Mouse (Mus musculus): ENCODE measurements around the gene Birc3. TPM values are rescaled to one million over a fixed set of nuclear protein-coding genes. Genes with fewer than 3 reads are reported as not detected.
A peak's percentile ranks its signal among the peaks of the same experiment; 100 is the strongest.
"Not testable (repeated sequence)": the region's sequence is repeated elsewhere in the genome, so short reads cannot be mapped to it uniquely, and the experiment has no call there.

The Birc3 gene
- polyA plus RNA-seq (2016; fragmentation: Nextera tagmentation; extraction: Ambion mirVana), result 4.5 and 4.6 TPM in 2 replicates

DNA sequence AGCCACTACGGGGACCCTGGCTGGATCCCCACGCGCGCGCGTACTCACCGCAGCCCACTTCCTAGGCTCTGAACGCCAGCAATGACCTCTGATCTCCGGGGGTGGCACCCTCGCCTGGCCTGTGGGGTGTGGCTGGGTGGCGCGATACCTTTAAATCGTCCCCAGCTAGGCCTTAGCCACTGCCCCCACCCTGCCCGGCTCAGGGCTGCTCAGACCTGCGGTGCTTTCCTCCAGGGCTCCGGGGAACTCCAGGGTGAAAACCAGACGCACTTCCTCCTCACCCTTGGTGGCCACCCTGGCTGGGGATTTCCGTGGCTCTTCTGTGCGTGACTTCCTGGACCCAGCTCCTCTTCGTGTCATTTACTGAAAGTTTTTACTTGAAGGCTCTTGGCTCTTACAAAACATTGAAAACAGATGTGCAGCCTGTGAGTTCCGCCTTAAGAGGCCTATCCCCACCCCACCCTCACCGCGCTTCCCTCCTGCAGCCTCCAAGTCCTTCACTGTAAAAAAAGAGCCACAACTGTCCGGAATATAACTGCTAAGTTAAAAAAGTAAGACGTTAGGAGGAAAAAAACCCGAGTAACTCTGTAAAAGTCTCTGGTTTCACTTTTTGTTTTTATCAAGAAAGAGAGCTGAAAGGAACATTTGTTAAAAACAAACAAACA, at the start of gene Birc3:
Gene Birc3 (minus strand): TSS at position 412 of the 665 bp plus-strand sequence.
- Histone ChIP-seq H3K4me3 (peak within 1 kb of the TSS; percentile 68), H3K4me1 (peaks cover 19% of the 10 kb centered on the region), H3K27ac (replicated peaks) (peak within 1 kb of the TSS; percentile 92), H3K9me3 (no peaks in the 10 kb centered on the region), H3K36me3 (replicated peaks) (no peaks in the 10 kb centered on the region), H3K27me3 (replicated peaks; ENCODE audit: low read depth, poor library complexity, severe bottlenecking) (no peaks in the 10 kb centered on the region)
- DNase-seq (ENCODE audit: low spot score), result peak; percentile 73
- WGBS, result 5% methylated on average over 26 of the region's 26 CpGs

DNA sequence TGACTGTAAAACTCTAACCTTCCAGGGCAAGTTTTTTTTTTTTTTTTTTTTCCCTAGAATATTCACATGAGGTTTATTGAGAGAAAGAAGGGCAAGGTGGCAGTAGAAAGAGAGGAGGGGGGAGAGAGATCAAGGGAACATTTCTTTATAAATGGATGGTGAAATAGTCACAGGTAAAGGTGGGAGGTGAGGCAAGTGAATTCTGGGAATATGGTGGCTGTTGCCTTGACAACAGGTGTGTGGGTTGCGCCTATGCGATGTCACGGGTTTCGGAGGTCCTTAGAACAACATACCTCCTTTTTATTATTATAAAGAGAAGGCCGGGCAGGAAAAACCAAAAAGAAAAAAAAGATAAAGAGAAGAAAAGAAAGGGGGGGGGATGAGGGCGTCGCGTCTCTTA, 41.9 kb upstream of the Birc3 start:
- Histone ChIP-seq H3K9me3 (no peaks in the 10 kb centered on the region), H3K4me1 (peaks cover 13% of the 10 kb centered on the region), H3K36me3 (replicated peaks) (no peaks in the 10 kb centered on the region), H3K4me3 (peak overlapping the region; percentile 37; the same call in 1 of the 2 replicates), H3K27me3 (replicated peaks; ENCODE audit: low read depth, poor library complexity, severe bottlenecking) (no peaks in the 10 kb centered on the region), H3K27ac (replicated peaks) (no peak overlapping the region)
- no peak for DNase-seq (ENCODE audit: low spot score)
- 59% methylated on average over 8 of the region's 8 CpGs for WGBS

- DNase-seq (ENCODE audit: low spot score), result peak; percentile 91
- no peaks in the 10 kb centered on the region for H3K27me3 ChIP-seq (replicated peaks; ENCODE audit: low read depth, poor library complexity, severe bottlenecking)
- no peaks in the 10 kb centered on the region for H3K9me3 ChIP-seq
- H3K4me3 ChIP-seq, result peak overlapping the region; percentile 37
- H3K36me3 ChIP-seq (replicated peaks), result no peaks in the 10 kb centered on the region
- H3K27ac ChIP-seq (replicated peaks), result 0 out of 2 replicates have a peak overlapping the region, but pooled peaks have one; percentile 40
- H3K4me1 ChIP-seq, result peaks cover 13% of the 10 kb centered on the region
- 2% methylated on average over 11 of the region's 11 CpGs for WGBS
These were observed 41.5 kb upstream of the Birc3 start for GRCm38 (mm10) chr9:7914487-7914886.

- H3K4me3 ChIP-seq, result peak overlapping the region; percentile 37
- peak overlapping the region; percentile 40; the same call in 1 of the 2 replicates for H3K27ac ChIP-seq (replicated peaks)
- H3K4me1 ChIP-seq, result peaks cover 13% of the 10 kb centered on the region
- no peaks in the 10 kb centered on the region for H3K9me3 ChIP-seq
- no peaks in the 10 kb centered on the region for H3K36me3 ChIP-seq (replicated peaks)
- WGBS, result 30% methylated on average over 19 of the region's 19 CpGs
- DNase-seq (ENCODE audit: low spot score), result no peak
- no peaks in the 10 kb centered on the region for H3K27me3 ChIP-seq (replicated peaks; ENCODE audit: low read depth, poor library complexity, severe bottlenecking)
These were observed 41.0 kb upstream of the Birc3 start for GRCm38 (mm10) chr9:7913953-7914352.

GRCm38 (mm10) chr9:7907351-7907985, 34.5 kb upstream of the Birc3 start:
- no peak for DNase-seq (ENCODE audit: low spot score)
- H3K4me3 ChIP-seq, result no peak overlapping the region
- H3K36me3 ChIP-seq (replicated peaks), result no peaks in the 10 kb centered on the region
- H3K4me1 ChIP-seq, result peaks cover 18% of the 10 kb centered on the region
- no peak overlapping the region for H3K27ac ChIP-seq (replicated peaks)
- 81% methylated on average over 2 of the region's 2 CpGs for WGBS
- no peaks in the 10 kb centered on the region for H3K27me3 ChIP-seq (replicated peaks; ENCODE audit: low read depth, poor library complexity, severe bottlenecking)
- H3K9me3 ChIP-seq, result no peaks in the 10 kb centered on the region

DNA sequence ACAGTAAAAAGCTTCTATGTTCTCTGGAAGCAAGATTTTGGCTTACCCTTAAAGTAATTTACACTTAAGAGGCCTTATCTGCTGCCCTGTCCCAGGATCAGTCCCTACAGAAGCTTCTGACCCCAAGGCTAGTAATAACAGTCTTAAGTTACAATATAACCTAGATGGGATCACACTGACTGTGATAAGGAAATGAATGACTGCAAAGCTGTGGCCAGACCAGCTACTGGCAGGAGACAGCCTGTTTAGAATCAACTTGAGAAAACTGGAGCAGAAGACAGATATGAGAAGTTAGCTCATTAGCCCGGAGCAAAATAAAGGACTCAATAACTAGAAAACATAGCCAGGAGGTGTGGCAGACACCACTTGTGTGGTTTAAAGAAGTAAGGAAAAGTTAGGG, 33.6 kb upstream of the Birc3 start:
- Histone ChIP-seq H3K9me3 (no peaks in the 10 kb centered on the region), H3K27ac (replicated peaks) (no peak overlapping the region), H3K36me3 (replicated peaks) (no peaks in the 10 kb centered on the region), H3K4me3 (no peak overlapping the region), H3K27me3 (replicated peaks; ENCODE audit: low read depth, poor library complexity, severe bottlenecking) (no peaks in the 10 kb centered on the region), H3K4me1 (peaks cover 25% of the 10 kb centered on the region)
- WGBS, result 83% methylated on average over 1 of the region's 1 CpGs
- DNase-seq (ENCODE audit: low spot score), result no peak

DNA sequence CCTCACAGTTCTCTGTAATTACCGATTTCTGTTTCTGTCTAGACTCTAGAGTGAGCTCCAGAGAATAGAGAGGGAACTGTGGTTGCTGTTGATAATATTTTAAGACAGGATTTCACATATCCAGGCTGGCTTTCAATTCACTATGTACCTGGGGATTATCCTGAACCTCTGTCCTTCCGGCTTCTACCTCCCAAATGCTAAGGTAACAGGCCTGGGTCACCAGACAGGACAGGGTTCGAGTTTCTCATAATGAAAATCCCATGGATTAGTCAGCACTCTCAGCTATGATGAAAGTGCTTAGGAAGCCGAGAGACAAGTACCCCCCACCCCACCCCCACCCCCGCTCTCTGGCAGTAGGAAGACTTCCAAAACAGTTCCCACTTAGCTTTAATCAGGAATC, 30.8 kb upstream of the Birc3 start:
- no peaks in the 10 kb centered on the region for H3K36me3 ChIP-seq (replicated peaks)
- no peak overlapping the region for H3K4me3 ChIP-seq
- H3K9me3 ChIP-seq, result no peaks in the 10 kb centered on the region
- peaks cover 25% of the 10 kb centered on the region for H3K4me1 ChIP-seq
- DNase-seq (ENCODE audit: low spot score), result no peak
- peak overlapping the region; percentile 75; the same call in 1 of the 2 replicates for H3K27ac ChIP-seq (replicated peaks)
- 53% methylated on average over 5 of the region's 5 CpGs for WGBS
- no peaks in the 10 kb centered on the region for H3K27me3 ChIP-seq (replicated peaks; ENCODE audit: low read depth, poor library complexity, severe bottlenecking)

DNA sequence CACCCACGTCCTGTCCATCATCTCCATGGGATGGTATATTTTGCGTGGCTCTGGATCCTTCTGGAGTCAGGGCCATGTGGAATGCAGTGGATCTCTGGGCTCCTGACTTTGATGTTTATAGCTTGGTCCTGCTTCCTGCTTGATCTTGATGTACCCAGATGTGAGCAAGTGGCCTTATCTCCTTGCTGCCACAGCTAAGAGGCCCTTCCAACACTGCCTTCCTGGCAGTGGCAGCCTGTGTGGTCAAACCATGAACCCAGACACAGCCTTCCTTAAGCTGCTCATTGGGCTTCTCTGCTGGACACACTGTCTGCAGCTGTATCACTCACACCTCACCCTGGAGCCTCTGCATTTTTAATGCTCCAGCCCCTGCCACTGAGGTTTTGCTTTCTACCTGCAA, 30.3 kb upstream of the Birc3 start:
- peak overlapping the region; percentile 75 for H3K27ac ChIP-seq (replicated peaks)
- H3K9me3 ChIP-seq, result no peaks in the 10 kb centered on the region
- H3K36me3 ChIP-seq (replicated peaks), result no peaks in the 10 kb centered on the region
- DNase-seq (ENCODE audit: low spot score), result no peak
- peaks cover 25% of the 10 kb centered on the region for H3K4me1 ChIP-seq
- WGBS, result 73% methylated on average over 2 of the region's 2 CpGs
- no peaks in the 10 kb centered on the region for H3K27me3 ChIP-seq (replicated peaks; ENCODE audit: low read depth, poor library complexity, severe bottlenecking)
- no peak overlapping the region for H3K4me3 ChIP-seq

- no peaks in the 10 kb centered on the region for H3K9me3 ChIP-seq
- WGBS, result 16% methylated on average over 7 of the region's 7 CpGs
- peaks cover 25% of the 10 kb centered on the region for H3K4me1 ChIP-seq
- no peaks in the 10 kb centered on the region for H3K27me3 ChIP-seq (replicated peaks; ENCODE audit: low read depth, poor library complexity, severe bottlenecking)
- H3K36me3 ChIP-seq (replicated peaks), result no peaks in the 10 kb centered on the region
- peak; percentile 75 for DNase-seq (ENCODE audit: low spot score)
- H3K27ac ChIP-seq (replicated peaks), result peak overlapping the region; percentile 75; the same call in 1 of the 2 replicates
- H3K4me3 ChIP-seq, result no peak overlapping the region
These were observed 29.3 kb upstream of the Birc3 start for GRCm38 (mm10) chr9:7902311-7902710.

DNA sequence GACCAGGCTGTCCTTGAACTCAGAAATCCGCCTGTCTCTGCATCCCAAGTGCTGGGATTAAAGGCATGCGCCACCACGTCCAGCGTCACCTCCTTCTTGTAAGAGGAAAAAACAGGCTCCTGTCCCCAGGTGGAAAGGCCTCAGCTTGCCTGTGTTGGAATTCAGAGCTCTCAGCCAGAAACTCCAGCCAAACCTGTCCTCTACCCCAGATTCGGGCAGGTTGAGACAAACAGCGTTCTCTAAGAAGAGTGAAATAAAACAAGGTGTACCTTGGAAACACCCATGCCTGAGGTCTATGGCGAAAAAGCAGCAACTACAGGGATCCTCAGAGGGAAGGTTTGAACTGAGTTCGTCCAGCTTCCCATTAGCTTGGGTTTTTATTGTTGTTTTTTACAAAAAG, 28.0 kb upstream of the Birc3 start:
- Histone ChIP-seq H3K4me3 (no peak overlapping the region), H3K27ac (replicated peaks) (no peak overlapping the region), H3K9me3 (no peaks in the 10 kb centered on the region), H3K27me3 (replicated peaks; ENCODE audit: low read depth, poor library complexity, severe bottlenecking) (no peaks in the 10 kb centered on the region), H3K36me3 (replicated peaks) (no peaks in the 10 kb centered on the region), H3K4me1 (peaks cover 25% of the 10 kb centered on the region)
- DNase-seq (ENCODE audit: low spot score), result no peak
- 92% methylated on average over 8 of the region's 8 CpGs for WGBS

DNA sequence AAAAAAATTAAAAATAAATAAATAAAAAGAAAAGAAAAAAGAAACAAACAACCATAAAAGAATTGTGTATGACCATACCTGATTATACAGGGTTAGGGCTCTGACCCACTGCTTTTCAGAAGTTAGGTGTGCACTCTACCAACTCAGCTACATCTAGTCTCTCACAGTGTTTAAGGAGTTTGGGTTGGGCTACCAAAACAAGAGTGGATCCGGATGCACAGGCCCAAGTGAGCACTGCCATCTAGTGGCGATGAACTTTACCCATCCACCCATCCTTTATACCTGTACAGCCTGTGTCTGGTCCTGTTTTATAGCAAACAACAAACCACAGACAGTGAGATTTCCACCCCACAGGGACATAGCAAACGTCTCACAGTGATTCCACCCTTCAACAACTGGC, 24.5 kb upstream of the Birc3 start:
- Histone ChIP-seq H3K36me3 (replicated peaks) (no peaks in the 10 kb centered on the region), H3K4me1 (peaks cover 7% of the 10 kb centered on the region), H3K27me3 (replicated peaks; ENCODE audit: low read depth, poor library complexity, severe bottlenecking) (no peaks in the 10 kb centered on the region), H3K4me3 (no peak overlapping the region), H3K9me3 (no peaks in the 10 kb centered on the region), H3K27ac (replicated peaks) (no peak overlapping the region)
- DNase-seq (ENCODE audit: low spot score), result peak; percentile 68
- under 1% methylated on average over 3 of the region's 3 CpGs for WGBS

- not testable (repeated sequence) for H3K27ac ChIP-seq (replicated peaks); H3K36me3 ChIP-seq (replicated peaks); H3K4me1 ChIP-seq; H3K27me3 ChIP-seq (replicated peaks; ENCODE audit: low read depth, poor library complexity, severe bottlenecking); H3K9me3 ChIP-seq; H3K4me3 ChIP-seq; DNase-seq (ENCODE audit: low spot score)
- WGBS, result 88% methylated on average over 1 of the region's 1 CpGs
These were observed 18.8 kb upstream of the Birc3 start for GRCm38 (mm10) chr9:7891796-7892195.

DNA sequence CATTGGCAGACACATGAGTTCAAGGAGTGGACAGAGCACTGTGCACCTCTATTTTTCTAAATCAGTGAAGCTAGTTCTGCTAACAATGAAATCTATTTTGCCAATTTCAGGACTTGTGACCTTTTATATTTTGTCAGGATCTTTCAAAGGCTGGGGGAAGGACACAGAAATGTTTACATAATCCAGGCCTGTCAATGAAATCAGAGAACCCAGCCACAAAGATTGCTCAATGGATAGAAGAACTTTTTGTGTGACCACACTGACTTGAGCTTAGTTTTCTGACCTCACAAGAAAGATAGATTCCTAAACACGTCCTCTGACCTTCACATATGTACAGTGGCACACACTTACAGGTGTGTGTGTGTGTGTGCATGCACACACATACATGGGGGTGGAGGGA, 18.2 kb upstream of the Birc3 start:
- no peak overlapping the region for H3K27ac ChIP-seq (replicated peaks)
- DNase-seq (ENCODE audit: low spot score), result no peak
- H3K36me3 ChIP-seq (replicated peaks), result no peaks in the 10 kb centered on the region
- H3K9me3 ChIP-seq, result no peaks in the 10 kb centered on the region
- WGBS, result 76% methylated on average over 1 of the region's 1 CpGs
- H3K4me1 ChIP-seq, result no peaks in the 10 kb centered on the region
- H3K4me3 ChIP-seq, result no peak overlapping the region
- H3K27me3 ChIP-seq (replicated peaks; ENCODE audit: low read depth, poor library complexity, severe bottlenecking), result no peaks in the 10 kb centered on the region
